Comparison of ENCODE assay signal across 8 mouse cellular contexts in genomic region chr3:101836045-101836444, GRCm38 (mm10). TPM values are rescaled to one million over a fixed set of nuclear protein-coding genes. Genes with fewer than 3 reads are reported as not detected.
A peak's percentile ranks its signal among the peaks of the same experiment; 100 is the strongest.
DNase-seq lines count a peak whose midpoint lies in the region; ATAC-seq and TF ChIP-seq lines count a peak whose summit lies in the region.

No protein-coding gene starts in this region.

- H3K4me2 ChIP-seq in hindbrain, embryonic 12.5 days (replicated peaks): peak overlapping the region; percentile 44

- WGBS in hindbrain, embryonic 12.5 days: 2% methylated on average over 8 of the region's 8 CpGs

- peak; percentile 17 for TF ChIP-seq POLR2A in ES-Bruce4 (IDR thresholded peaks at IDR 0.05; ENCODE audit: insufficient read depth, low read length)

- no peaks in the 10 kb centered on the region for H3K36me3 ChIP-seq in ES-Bruce4 (ENCODE audit: control insufficient read depth, insufficient read depth, low read length, poor library complexity, severe bottlenecking)
- H3K36me3 ChIP-seq in hindbrain, embryonic 12.5 days: no peaks in the 10 kb centered on the region

- H3K27ac ChIP-seq in ES-Bruce4 (ENCODE audit: insufficient read depth, low read length): peak overlapping the region; percentile 64; the same call in 1 of the 2 replicates
- 0 out of 2 replicates have a peak overlapping the region, but pooled peaks have one; percentile 45 for H3K27ac ChIP-seq in hindbrain, embryonic 12.5 days

- no peaks in the 10 kb centered on the region for H3K27me3 ChIP-seq in ES-Bruce4 (ENCODE audit: control insufficient read depth, insufficient read depth, low read length, poor library complexity, severe bottlenecking)
- H3K27me3 ChIP-seq in hindbrain, embryonic 12.5 days: no peaks in the 10 kb centered on the region; the same call in 1 of the 2 replicates

- no peak for TF ChIP-seq CTCF in ES-Bruce4 (IDR thresholded peaks at IDR 0.05; ENCODE audit: low read depth, low read length)

- no peaks in the 10 kb centered on the region for H3K9me3 ChIP-seq in ES-Bruce4 (replicated peaks; ENCODE audit: control insufficient read depth, insufficient read depth, low read length, poor library complexity, severe bottlenecking)
- H3K9me3 ChIP-seq in hindbrain, embryonic 12.5 days (replicated peaks): no peaks in the 10 kb centered on the region

- H3K4me3 ChIP-seq in ES-Bruce4 (ENCODE audit: low read depth, low read length): peak overlapping the region; percentile 60; the same call in 1 of the 2 replicates
- no peak overlapping the region for H3K4me3 ChIP-seq in hindbrain, embryonic 12.5 days

- TF ChIP-seq EP300 in ES-Bruce4 (IDR thresholded peaks at IDR 0.05; ENCODE audit: insufficient read depth, low read depth, low read length): no peak

- peak overlapping the region; percentile 54; the same call in 1 of the 2 replicates for H3K9ac ChIP-seq in ES-Bruce4 (ENCODE audit: low read depth, poor library complexity, severe bottlenecking)
- peak overlapping the region; percentile 32; the same call in 1 of the 2 replicates for H3K9ac ChIP-seq in hindbrain, embryonic 12.5 days

- H3K4me1 ChIP-seq in ES-Bruce4 (ENCODE audit: control insufficient read depth, insufficient read depth, low read length): no peaks in the 10 kb centered on the region
- peaks cover 21% of the 10 kb centered on the region for H3K4me1 ChIP-seq in hindbrain, embryonic 12.5 days

- peak; percentile 57 for DNase-seq in gastrocnemius, adult 18-20 months (ENCODE audit: low spot score)
- peak; percentile 32 to 53 for DNase-seq in layer of hippocampus, postnatal 36 days
- peak; percentile 91 for DNase-seq in lung, postnatal 10 days
- peak; percentile 80 for DNase-seq in retina, postnatal 1 day

- peak; percentile 85 for ATAC-seq in common myeloid progenitor, adult 5-6 weeks (replicated peaks; ENCODE audit: low read depth, poor library complexity, severe bottlenecking)
- ATAC-seq in hindbrain, embryonic 12.5 days (ENCODE audit: low FRiP score): peak; percentile 92
- no peak for ATAC-seq in monocyte, adult 5-6 weeks (replicated peaks; ENCODE audit: insufficient number of reproducible peaks, low FRiP score, low TSS enrichment, poor library complexity, severe bottlenecking)

RNA-seq across cellular contexts. Expression of gene Mab21l3, which starts 12.7 kb away (rescaled TPM):
- polyA plus RNA-seq in ES-Bruce4 (2011; ENCODE audit: insufficient read depth, insufficient read length, low read depth, missing spikeins): 3.4 and 3.8 TPM in 2 replicates
- total RNA-seq in common myeloid progenitor, adult 5-6 weeks (2017): not detected in 2 replicates
- not detected for total RNA-seq in gastrocnemius, adult 18-20 months (2021)
- polyA plus RNA-seq in hindbrain, embryonic 12.5 days (2016; fragmentation: Nextera tagmentation; extraction: Ambion mirVana): 0.71 and 0.72 TPM in 2 replicates
- under 1 TPM in 1 of 2 experiments, not detected in 1; 0.13 TPM for total RNA-seq in layer of hippocampus, postnatal 36 days (2021)
- total RNA-seq in monocyte, adult 5-6 weeks (2017): not detected in 3 replicates
